Mouse (Mus musculus) intestine, embryonic 16.5 days (tissue): ENCODE measurements around the gene D8Ertd738e. TPM values are rescaled to one million over a fixed set of nuclear protein-coding genes. Genes with fewer than 3 reads are reported as not detected.

Experiments used
- ATAC-seq: fragments of 200-750 bp; cut with Nextera tagmentation; 2 replicates; pipeline ENCODE4 v1.8.0; 2017; ENCODE audit warnings: moderate TSS enrichment, moderate library complexity
- H3K27ac ChIP-seq: fragments of 300-500 bp; sonication (generic); 2 replicates; pipeline ENCODE4 v1.5.1; 2014; ENCODE audit warnings: mild to moderate bottlenecking, low read length
- H3K27me3 ChIP-seq: fragments of 300-500 bp; sonication (generic); replicated peaks from 2 replicates; pipeline ENCODE4 v1.6.1; 2014; ENCODE audit warnings: low read length, control low read depth, mixed read lengths; ENCODE audit not compliant: control insufficient read depth, insufficient read depth
- H3K36me3 ChIP-seq: fragments of 300-500 bp; sonication (generic); 2 replicates; pipeline ENCODE4 v1.6.1; 2014; ENCODE audit warnings: low read length, control low read depth; ENCODE audit not compliant: control insufficient read depth, insufficient read depth
- H3K4me1 ChIP-seq: fragments of 300-500 bp; sonication (generic); 2 replicates; pipeline ENCODE4 v1.6.1; 2014; ENCODE audit warnings: low read length, control low read depth, mixed read lengths; ENCODE audit not compliant: control insufficient read depth, insufficient read depth
- H3K4me2 ChIP-seq: fragments of 300-500 bp; sonication (generic); 2 replicates; pipeline ENCODE4 v1.6.1; 2014; ENCODE audit warnings: low read depth, low read length, control low read depth
- H3K4me3 ChIP-seq: fragments of 300-500 bp; sonication (generic); 2 replicates; pipeline ENCODE4 v1.5.1; 2014; ENCODE audit warnings: mild to moderate bottlenecking, low read length
- H3K9ac ChIP-seq: fragments of 300-500 bp; sonication (generic); 2 replicates; pipeline ENCODE4 v1.6.1; 2014; ENCODE audit warnings: low read depth, low read length
- H3K9me3 ChIP-seq: fragments of 300-500 bp; sonication (generic); 2 replicates; pipeline ENCODE4 v1.6.1; 2016; ENCODE audit warnings: low read length, control low read depth; ENCODE audit not compliant: control insufficient read depth
- WGBS: fragments of 180-500 bp; shearing (Covaris S2); extraction: QIAGEN DNeasy Blood & Tissue Kit; methylation state at CpG from one replicate; pipeline ENCODE4 v1.1.7; 2014; 5-methylcytosine and 5-hydroxymethylcytosine counted together
- polyA plus RNA-seq: library from polyadenylated mRNA; unstranded; fragments of >200 nt; fragmentation: Nextera tagmentation; extraction: Ambion mirVana; gene quantifications from 2 replicates; pipeline ENCODE4 v1.2.1, GENCODE M21; 2015

D8Ertd738e gene
- polyA plus RNA-seq, 1 experiment from 2014 or later, result 296 TPM

DNA sequence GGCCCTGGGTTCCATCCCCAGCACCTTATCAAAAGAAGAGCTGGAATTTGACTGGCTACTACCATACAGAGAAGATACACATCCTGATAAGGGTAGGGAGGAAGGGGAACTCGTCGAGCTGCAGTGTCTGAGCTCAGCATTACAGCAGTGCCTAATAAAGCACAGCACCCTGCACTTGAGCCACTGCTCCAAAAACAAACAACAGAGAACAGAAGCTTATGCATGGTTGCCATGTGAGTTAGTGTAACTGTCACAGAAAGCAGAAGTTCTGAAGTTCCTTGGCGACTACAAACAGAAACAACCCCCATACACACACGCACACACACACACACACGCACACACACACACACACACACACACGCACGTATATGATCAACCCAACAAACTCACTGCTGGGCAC is 29.4 kb downstream of the D8Ertd738e start:
- Histone ChIP-seq H3K9me3 (no peaks in the 10 kb centered on the region), H3K4me2 (no peak overlapping the region), H3K4me3 (no peak overlapping the region), H3K27me3 (no peaks in the 10 kb centered on the region), H3K27ac (no peak overlapping the region), H3K4me1 (no peaks in the 10 kb centered on the region), H3K36me3 (peaks cover 4% of the 10 kb centered on the region; the same call in 1 of the 2 replicates), H3K9ac (no peak overlapping the region)
- 74% methylated on average over 7 of the region's 7 CpGs for WGBS
- no peak for ATAC-seq

DNA sequence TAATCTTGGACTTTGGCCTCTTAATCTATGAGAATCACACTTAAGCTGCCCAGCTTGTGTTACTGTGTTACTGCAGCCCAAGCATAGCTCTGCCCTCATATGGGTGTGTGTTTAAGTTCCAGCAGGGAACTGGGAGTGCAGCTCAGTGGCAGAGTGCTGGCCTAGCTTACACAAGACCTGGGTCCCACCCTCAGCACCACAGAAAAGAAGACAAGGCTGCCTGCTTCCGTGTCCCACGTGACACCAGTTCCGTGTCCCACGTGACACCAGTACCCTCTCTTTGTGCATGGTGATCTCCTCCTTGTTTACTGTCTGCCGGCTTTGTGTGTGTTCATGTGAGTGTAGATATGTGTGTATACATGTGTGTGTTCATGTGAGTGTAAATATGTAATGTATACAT is 31.4 kb downstream of the D8Ertd738e start:
- Histone ChIP-seq H3K36me3 (no peaks in the 10 kb centered on the region), H3K4me2 (no peak overlapping the region), H3K9ac (no peak overlapping the region), H3K27me3 (no peaks in the 10 kb centered on the region), H3K4me1 (no peaks in the 10 kb centered on the region), H3K9me3 (no peaks in the 10 kb centered on the region), H3K4me3 (no peak overlapping the region), H3K27ac (no peak overlapping the region)
- ATAC-seq, result no peak
- WGBS, result 96% methylated on average over 5 of the region's 5 CpGs

DNA sequence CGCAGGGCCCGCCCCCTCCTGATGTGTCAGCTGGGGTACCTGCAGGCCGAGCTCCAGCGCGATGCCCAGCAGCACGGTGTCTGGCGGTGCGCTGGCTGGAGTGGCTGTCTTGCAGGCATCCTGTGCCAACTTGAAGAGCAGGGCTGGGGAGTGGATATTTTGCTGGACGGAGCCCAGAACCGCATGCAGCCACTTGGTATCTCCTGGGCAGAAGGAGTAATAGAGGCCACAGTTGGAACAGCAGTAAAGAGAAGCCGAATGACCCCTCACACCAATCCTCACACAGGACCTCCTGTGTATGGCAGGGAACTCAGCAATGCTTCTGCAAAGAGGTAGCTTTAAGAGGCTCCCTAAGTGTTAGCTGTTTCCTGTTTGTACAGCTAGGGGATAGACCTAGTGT is 32.3 kb downstream of the D8Ertd738e start:
- Histone ChIP-seq H3K27me3 (no peaks in the 10 kb centered on the region), H3K4me2 (no peak overlapping the region), H3K9ac (no peak overlapping the region), H3K36me3 (peaks cover 4% of the 10 kb centered on the region), H3K4me1 (no peaks in the 10 kb centered on the region), H3K4me3 (no peak overlapping the region), H3K27ac (no peak overlapping the region), H3K9me3 (no peaks in the 10 kb centered on the region)
- ATAC-seq, result no peak
- WGBS, result 93% methylated on average over 11 of the region's 11 CpGs

- Histone ChIP-seq H3K27me3 (no peaks in the 10 kb centered on the region), H3K27ac (no peak overlapping the region), H3K4me3 (no peak overlapping the region), H3K4me2 (no peak overlapping the region), H3K36me3 (peaks cover 12% of the 10 kb centered on the region), H3K9me3 (no peaks in the 10 kb centered on the region), H3K4me1 (0 out of 2 replicates have a peak, but pooled peaks cover 3% of the 10 kb centered on the region), H3K9ac (no peak overlapping the region)
- 90% methylated on average over 4 of the region's 4 CpGs for WGBS
- no peak for ATAC-seq
Measured at GRCm38 (mm10) chr8:84213277-84213676, 36.2 kb downstream of the D8Ertd738e start.

DNA sequence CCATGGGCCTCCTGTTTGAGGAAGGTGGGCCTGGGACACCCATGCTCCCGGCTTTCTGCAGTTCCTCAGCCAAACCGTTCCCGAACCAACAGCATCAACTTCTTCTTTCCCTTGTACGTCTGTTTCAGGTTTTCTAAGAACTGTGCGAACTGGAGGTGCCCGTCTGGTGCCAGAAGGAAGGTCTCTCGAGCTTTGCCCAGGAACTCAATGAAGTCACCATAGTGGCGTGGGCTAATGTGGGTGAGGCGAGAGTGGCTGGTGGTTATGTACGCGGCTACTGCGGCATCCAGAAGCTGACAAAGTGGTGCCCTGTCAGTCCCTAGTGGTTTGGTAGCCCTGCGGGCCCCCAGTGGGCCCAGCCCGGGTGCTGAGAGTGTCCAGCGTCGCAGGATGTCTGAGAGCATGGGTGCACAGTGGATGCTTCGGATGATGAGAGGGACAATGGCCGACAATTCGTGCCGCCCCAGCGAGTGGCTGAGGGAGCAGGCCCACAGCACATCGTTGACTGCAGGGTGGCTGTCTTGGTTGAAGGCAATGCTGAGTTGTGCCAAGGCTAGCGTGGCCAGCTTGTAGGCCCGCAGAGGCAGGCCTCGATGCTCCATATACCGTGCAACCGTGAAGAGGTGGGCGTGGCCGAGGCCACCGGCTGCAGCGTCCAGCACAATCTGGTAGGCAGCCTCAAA is 37.5 kb downstream of the D8Ertd738e start:
- no peak overlapping the region for H3K27ac ChIP-seq
- H3K36me3 ChIP-seq, result peaks cover 12% of the 10 kb centered on the region
- WGBS, result 91% methylated on average over 31 of the region's 31 CpGs
- H3K4me2 ChIP-seq, result no peak overlapping the region
- H3K27me3 ChIP-seq, result no peaks in the 10 kb centered on the region
- no peak overlapping the region for H3K9ac ChIP-seq
- H3K4me1 ChIP-seq, result peaks cover 10% of the 10 kb centered on the region
- no peaks in the 10 kb centered on the region for H3K9me3 ChIP-seq
- no peak overlapping the region for H3K4me3 ChIP-seq
- no peak for ATAC-seq

DNA sequence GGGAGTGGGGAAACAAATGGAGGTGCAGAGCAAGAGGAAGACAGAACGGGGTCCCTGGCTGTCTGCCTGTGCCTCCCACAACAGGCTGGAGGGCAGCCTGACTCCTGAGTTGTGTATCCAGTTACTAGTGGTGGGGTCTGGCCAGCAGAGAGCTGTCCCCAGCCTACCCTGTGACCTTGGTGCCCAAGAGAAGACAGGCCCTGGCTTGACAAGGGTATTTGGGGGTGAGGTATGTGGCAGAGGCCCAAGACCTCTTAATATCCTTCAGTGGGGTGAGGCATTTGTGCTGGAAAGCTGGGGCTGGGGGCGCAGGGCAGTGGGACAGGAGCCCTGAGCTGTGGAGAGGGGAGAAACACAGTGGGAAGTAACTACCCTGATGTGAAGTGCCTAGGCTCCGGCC is 38.3 kb downstream of the D8Ertd738e start:
- H3K9me3 ChIP-seq, result no peaks in the 10 kb centered on the region
- H3K27ac ChIP-seq, result no peak overlapping the region
- H3K9ac ChIP-seq, result no peak overlapping the region
- peaks cover 15% of the 10 kb centered on the region for H3K36me3 ChIP-seq
- WGBS, result 89% methylated on average over 3 of the region's 3 CpGs
- no peak for ATAC-seq
- H3K4me2 ChIP-seq, result no peak overlapping the region
- no peaks in the 10 kb centered on the region for H3K27me3 ChIP-seq
- no peak overlapping the region for H3K4me3 ChIP-seq
- peaks cover 13% of the 10 kb centered on the region for H3K4me1 ChIP-seq

GRCm38 (mm10) chr8:84210167-84210791 is 39.2 kb downstream of the D8Ertd738e start:
- H3K4me2 ChIP-seq, result 0 out of 2 replicates have a peak overlapping the region, but pooled peaks have one; percentile 11
- H3K4me1 ChIP-seq, result peaks cover 13% of the 10 kb centered on the region
- H3K9me3 ChIP-seq, result no peaks in the 10 kb centered on the region
- H3K36me3 ChIP-seq, result peaks cover 15% of the 10 kb centered on the region
- 56% methylated on average over 34 of the region's 34 CpGs for WGBS
- H3K27ac ChIP-seq, result no peak overlapping the region
- peak; percentile 36 for ATAC-seq
- no peak overlapping the region for H3K9ac ChIP-seq
- H3K4me3 ChIP-seq, result no peak overlapping the region
- no peaks in the 10 kb centered on the region for H3K27me3 ChIP-seq

DNA sequence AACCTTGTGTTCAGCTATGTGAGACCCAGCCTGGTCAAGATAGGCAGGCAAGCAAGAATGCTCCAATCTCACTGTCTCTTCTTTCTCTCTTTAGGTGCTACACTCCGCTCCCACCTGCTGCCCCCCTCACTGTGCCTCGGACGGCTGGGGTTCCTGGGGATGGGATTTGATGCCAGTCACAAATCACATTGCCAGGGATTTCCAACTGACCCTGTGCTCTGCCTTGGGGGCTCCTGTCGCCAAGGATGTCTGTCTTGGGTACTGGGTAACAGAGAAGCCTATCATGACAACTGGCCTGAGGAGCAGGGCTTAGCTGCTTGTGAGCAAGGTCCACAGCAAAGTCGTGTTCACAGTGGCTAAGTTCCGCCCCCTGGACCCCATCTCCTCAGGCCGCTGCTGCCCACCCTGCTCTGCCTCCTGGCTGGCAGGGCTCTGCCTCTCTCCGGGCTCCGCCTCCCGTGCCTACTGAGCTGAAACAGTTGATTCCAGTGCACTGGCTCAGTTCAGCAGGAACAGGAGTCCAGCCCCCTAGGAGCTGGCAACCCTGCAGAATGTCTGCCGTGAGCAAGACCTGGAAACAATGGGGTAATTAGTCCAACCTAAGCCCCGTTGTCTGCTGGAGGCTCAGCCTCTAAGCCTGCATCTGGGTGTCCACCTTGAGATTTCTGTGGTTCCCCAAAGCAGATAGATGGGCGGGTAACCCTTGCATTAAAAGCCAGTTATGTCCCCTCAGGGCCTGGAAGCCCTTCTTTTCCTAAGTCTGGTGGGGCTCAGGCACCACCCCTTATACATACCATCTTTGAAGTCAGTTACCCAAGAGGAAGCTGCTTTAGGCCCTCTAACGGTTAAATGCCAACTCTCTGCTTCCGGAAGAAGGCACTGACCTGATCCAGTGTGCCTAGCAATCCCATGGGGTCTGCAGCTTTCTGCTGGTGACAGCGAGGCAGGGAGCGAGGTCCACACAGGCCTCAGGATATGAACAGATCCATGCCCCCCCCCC is 40.8 kb downstream of the D8Ertd738e start:
- Histone ChIP-seq H3K9ac (peak overlapping the region; percentile 52), H3K4me2 (no peak overlapping the region), H3K27me3 (no peaks in the 10 kb centered on the region), H3K4me1 (peaks cover 19% of the 10 kb centered on the region), H3K9me3 (no peaks in the 10 kb centered on the region), H3K4me3 (no peak overlapping the region), H3K27ac (peak overlapping the region; percentile 79), H3K36me3 (peaks cover 15% of the 10 kb centered on the region)
- 63% methylated on average over 17 of the region's 17 CpGs for WGBS
- ATAC-seq, result no peak

- Histone ChIP-seq H3K27me3 (no peaks in the 10 kb centered on the region), H3K9me3 (no peaks in the 10 kb centered on the region), H3K36me3 (peaks cover 15% of the 10 kb centered on the region), H3K27ac (peak overlapping the region; percentile 79), H3K4me1 (peaks cover 22% of the 10 kb centered on the region), H3K4me2 (no peak overlapping the region), H3K4me3 (no peak overlapping the region), H3K9ac (peak overlapping the region; percentile 52)
- 71% methylated on average over 7 of the region's 7 CpGs for WGBS
- ATAC-seq, result peak; percentile 14; the same call in 1 of the 2 replicates
Measured at GRCm38 (mm10) chr8:84207811-84208210, 41.7 kb downstream of the D8Ertd738e start.
